Mouse (Mus musculus) right cerebral cortex, adult 18-20 months (tissue): ENCODE measurements around the gene Myo1b.
"Not testable (repeated sequence)": the region's sequence is repeated elsewhere in the genome, so short reads cannot be mapped to it uniquely, and the experiment has no call there.

Experiments
- DNase-seq: peaks from one replicate; pipeline ENCODE4 v3.0.0; 2022; ENCODE audit warnings: mixed read lengths

Gene Myo1b

DNA sequence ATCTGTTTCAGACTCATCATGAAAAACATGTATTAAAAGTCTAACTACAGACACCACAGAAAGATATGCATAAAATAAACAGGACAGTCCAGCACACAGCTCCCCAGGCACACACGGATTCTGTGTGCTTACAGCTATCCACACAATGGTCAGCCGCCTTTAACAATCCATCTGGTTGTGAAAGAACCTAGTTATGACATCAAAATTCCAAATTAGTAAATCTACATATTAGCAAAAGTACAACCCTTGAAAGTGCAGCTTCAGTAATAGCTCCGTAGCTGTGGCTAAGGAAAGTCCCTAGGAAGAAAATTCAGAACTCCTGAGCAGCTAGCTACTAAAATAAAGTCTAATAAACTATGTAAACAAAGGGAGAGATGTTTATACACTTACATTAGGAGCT is 21.1 kb downstream of the Myo1b start:
- no peak for DNase-seq

GRCm38 (mm10) chr1:51893521-51894355 is 22.1 kb downstream of the Myo1b start:
- DNase-seq, result no peak

DNA sequence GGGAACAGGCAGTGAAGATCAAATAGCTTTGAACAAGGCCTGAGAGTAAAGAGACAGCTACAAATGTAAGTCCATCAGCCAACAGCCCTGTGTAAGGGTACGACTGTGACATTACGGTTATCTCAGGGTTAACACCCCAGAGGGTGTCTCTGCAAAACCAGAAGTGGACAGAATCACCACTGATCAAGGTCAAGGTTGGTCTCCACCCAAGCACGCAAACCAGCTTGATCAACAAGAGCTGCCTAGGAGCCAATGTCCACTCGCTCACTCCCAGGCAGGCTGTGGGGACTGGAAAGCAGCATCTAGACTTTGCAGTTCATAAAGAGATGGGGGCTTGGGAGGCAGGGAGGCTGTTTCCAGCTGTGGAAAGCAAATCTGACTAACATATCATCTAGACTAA is 23.9 kb downstream of the Myo1b start:
- DNase-seq, result no peak

DNA sequence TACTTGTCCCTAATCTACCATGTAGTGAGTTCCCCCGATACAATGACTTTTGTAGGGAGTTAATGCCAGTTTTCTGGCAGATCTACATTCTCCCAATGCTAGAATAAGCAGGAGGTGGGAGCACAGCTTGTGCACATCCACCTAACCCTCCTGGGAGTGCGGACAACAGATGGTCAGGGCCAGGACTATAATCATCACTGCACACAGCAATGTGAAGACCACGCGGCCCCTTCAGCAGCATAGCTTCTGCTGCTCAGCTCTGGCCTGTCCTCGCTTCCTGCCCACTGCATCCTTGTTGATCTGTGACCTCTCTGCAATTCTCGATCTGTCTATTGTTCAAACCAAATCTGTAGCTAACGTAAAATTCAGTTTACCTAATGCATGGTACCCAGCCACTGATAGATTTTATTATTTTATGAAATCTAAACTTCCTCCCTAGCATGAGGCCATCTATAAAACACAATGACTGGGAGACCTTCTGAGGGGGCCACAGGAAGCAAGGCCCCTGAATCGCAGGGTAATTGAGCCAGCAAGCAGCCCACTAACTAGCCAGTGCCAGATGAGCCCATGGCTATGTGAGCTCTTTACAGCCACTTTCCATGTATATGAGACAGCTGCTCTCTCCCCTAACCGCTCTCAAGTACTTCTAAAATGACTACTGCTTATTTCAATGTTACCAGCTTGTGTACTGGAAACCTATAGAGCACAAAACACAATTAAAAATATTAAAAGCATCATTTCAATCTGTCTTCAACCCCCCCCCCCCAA is 27.6 kb downstream of the Myo1b start:
- no peak for DNase-seq

DNA sequence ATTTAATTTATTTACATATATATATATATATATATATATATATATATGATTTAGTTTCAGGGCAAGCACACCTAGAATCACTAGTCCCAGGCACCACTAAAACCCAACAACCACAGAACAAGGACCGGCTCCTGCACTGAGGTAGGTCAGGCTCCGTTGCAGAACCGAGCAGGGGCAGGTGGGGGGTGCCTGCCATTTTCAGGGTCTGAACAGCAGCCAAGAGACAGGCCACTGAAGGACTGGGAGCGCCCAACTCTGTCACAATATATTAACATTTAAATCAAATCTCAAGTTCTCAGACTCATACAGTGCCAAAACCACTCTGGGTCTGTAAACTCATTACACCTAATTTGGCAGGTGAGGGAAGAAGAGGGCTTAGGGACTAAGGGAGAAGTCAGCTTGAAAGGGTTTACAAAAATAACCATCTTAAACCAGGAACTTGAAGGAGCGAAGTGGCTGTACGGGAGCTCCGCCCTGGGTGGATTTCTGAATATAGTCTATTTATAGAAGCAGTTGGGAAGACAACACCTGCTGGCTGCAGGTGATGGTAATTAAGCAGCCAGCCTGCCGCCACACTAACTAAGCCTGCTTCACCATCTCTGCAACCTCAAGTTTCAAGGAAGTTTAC is 30.4 kb downstream of the Myo1b start:
- no peak for DNase-seq

DNA sequence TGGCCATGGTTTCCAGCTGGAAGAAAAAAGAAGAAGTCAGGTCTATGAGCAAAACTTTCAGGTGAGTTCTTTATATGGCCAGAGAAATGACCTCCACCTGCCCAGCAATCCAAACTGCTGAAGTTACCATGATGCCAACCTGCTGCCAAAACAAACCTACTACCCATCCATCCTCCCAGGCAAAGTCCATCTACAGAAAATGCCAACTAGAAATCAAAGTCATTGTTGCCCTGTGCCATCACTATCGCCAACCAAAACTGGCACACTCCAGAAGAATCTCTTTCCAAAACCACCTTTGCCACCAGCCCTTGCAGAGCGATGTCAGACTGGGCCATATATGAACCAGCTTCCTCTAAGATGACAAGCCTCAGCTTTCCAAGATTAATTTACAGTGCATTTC is 32.7 kb downstream of the Myo1b start:
- no peak for DNase-seq

DNA sequence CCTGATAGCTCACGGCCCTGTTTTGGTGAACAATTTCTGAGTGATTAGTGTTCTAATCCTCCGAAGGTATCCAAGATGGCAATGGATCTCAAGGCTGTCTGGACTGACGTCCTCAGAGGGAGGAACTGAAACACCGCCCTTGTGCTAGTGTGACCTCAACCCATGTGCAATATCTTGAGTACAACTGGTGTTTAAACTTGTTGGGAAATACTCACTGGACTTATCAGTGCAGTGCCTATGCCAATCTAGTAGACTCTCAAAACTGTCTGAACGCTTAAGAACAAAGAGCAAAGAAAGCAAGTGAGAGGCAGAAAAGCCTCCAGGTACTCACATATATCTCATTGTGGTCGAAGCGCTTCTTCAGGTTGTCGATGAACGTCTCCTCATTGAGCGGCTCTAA is 33.1 kb downstream of the Myo1b start:
- no peak for DNase-seq

- peak; percentile 14 for DNase-seq
Observed at GRCm38 (mm10) chr1:51879927-51880814, 35.7 kb downstream of the Myo1b start.

GRCm38 (mm10) chr1:51879333-51879770 is 36.5 kb downstream of the Myo1b start:
- DNase-seq, result no peak

DNA sequence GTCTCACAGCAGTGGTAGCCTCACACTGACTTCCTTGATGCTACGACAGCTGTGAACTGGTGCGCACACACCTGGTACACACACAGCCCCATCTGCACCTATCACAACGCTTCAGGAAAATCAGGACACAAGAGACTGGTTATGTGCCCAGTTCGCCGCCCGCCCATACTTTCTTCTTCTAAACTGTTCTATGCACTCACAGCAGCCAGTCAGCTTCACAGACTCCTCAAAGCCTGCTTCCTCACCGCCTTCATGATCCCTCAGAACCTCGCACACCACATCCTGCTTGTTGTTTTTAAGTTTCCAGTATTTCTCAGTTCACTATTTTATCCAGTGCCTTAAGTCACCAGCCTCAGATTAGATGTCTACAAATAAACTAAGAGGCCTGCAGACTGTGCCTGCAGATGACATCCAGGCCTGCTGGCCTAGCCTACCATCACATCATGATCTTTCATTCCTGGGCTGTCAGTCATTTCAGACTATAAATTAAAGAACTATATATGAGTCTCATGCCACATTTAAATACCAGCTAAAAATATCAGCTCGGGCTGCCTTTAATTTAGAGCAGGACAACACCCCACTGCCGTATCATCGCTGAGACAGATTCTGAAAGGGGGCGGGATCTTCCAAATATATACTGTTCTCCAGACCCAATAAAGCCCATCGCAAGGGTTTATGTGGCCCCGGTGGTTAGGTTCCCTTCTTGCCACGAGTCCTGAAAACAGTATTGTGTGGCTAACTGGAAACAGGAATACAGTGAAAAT is 40.2 kb downstream of the Myo1b start:
- DNase-seq, result peak; percentile 30

DNA sequence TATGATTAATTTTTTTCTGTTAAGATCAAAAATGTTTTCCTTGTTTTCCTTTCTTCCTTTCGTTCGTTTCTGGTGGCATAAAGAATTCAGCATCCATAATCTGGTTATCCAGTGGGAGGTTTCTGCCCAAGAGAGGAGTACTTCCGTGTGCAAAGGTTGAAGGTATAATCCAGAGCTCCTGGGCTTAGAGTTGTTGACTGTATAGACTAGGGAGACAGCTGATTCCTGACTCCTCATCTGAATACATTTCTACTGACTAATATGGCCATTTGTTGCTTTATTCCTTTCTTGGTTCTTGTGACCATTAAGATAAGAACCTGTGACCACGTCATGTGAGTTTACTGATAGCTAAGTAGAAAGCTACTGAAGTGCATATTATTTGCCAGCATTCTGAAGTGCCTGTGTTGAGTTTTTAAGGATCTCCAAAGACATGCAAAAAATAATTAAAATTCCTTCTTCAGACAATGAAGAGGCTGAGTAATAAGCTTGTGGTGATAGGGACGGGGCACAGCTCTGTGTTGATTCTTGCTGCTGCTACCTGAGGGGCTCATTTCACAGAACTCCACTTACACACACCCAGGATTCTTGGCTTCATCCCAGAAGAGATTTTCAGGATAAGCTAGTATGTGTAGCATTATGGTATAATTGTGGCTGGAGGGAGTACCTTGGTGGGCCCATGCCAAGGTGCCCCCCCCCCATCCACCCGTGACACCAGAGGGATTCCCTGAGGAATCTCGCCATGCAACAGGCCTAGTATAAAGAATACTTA is 43.2 kb downstream of the Myo1b start:
- no peak for DNase-seq

DNA sequence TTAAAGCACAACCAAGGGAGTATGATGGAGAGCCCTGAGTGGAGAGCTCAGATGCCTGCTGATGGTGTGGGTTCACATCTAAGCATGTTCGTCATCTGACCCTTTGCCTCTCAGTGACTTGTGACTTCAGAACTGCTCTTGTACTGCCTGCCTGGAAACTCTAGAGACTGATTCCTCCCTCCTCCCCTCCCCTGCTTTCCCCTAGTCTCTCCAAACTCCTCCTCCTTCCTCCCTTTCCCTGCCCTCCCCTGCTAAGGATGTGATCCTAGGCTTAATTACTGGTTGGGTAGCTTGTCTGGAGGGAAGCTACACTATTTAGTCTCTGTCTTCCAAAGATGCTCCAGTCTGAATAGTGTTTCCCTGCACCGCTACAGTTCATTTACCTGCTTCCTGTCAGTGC is 44.6 kb downstream of the Myo1b start:
- DNase-seq, result not testable (repeated sequence)

DNA sequence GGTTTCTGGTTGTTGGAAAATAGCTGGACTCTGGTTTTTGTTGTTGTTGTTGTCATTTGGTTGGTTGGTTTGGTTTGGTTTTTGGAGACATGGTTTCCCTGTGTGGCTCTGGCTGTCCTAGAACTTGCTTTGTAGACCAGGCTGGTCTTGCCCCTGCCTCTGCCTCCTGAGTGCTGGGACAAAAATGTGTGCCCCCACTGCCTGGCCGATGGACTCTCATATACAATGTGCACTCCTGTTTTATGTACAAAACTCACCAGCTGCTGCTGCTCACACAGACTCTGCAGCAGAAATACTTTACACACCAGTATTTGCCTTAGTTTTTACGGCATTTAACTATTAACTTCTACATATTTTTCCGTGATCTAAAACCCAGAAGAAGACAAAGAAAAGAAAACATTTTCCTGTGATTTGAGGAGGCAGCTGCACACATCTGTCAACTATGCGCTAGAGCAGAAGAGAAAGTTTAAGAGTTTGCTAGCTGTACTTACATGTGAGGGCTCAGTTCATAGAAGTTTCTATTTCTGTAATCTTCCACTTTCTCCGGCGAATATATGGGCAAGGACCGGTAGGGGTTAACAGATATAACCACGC is 52.9 kb downstream of the Myo1b start:
- DNase-seq, result no peak

- DNase-seq, result no peak
Observed at GRCm38 (mm10) chr1:51860837-51861236, 55.0 kb downstream of the Myo1b start.

GRCm38 (mm10) chr1:51856946-51857345 is 58.9 kb downstream of the Myo1b start:
- no peak for DNase-seq

- no peak for DNase-seq
Observed at GRCm38 (mm10) chr1:51856245-51856915, 59.5 kb downstream of the Myo1b start.

GRCm38 (mm10) chr1:51855541-51856244 is 60.2 kb downstream of the Myo1b start:
- DNase-seq, result no peak

GRCm38 (mm10) chr1:51852314-51852713 is 63.6 kb downstream of the Myo1b start:
- DNase-seq, result no peak

GRCm38 (mm10) chr1:51849570-51850211 is 66.2 kb downstream of the Myo1b start:
- DNase-seq, result no peak
